Mouse (Mus musculus) erythroblast, embryonic 14.5 days (primary cell): ENCODE data around the gene Tmem171. TPM values are rescaled to one million over a fixed set of nuclear protein-coding genes. Genes with fewer than 3 reads are reported as not detected.

Experiments used
- H3K27me3 ChIP-seq: 2 replicates; pipeline ENCODE4 v1.6.1; 2012; ENCODE audit warnings: inconsistent platforms; ENCODE audit not compliant: control insufficient read depth
- H3K36me3 ChIP-seq: 2 replicates; pipeline ENCODE4 v1.6.1; 2012; ENCODE audit warnings: mild to moderate bottlenecking, inconsistent platforms; ENCODE audit not compliant: control insufficient read depth
- H3K4me1 ChIP-seq: 2 replicates; pipeline ENCODE4 v1.6.1; 2012; ENCODE audit warnings: inconsistent platforms; ENCODE audit not compliant: control insufficient read depth
- H3K4me3 ChIP-seq: replicated peaks from 2 replicates; pipeline ENCODE3; 2012; ENCODE audit warnings: moderate library complexity, mild to moderate bottlenecking, inconsistent platforms
- H3K9me3 ChIP-seq: 2 replicates; pipeline ENCODE4 v1.6.1; 2012; ENCODE audit warnings: low read length, inconsistent platforms, mixed read lengths; ENCODE audit not compliant: control insufficient read depth
- GATA1 ChIP-seq: IDR thresholded peaks from 2 replicates; pipeline ENCODE4 v1.6.1; 2012; ENCODE audit warnings: low read length, inconsistent platforms, mixed read lengths
- TAL1 ChIP-seq: IDR thresholded peaks from 3 replicates; pipeline ENCODE4 v1.6.1; 2012; ENCODE audit warnings: low read length, inconsistent platforms, mixed read lengths
- polyA plus RNA-seq: library from polyadenylated mRNA; stranded (reverse); fragments of >175 nt; gene quantifications from 2 replicates; pipeline ENCODE4 v1.2.3, GENCODE M21; 2012

Tmem171 gene
- polyA plus RNA-seq, 1 experiment = not detected

GRCm38 (mm10) chr13:98716176-98716575 is 21.5 kb upstream of the Tmem171 start:
- Histone ChIP-seq H3K4me3 (no peak overlapping the region), H3K4me1 (no peaks in the 10 kb centered on the region), H3K27me3 (no peaks in the 10 kb centered on the region), H3K9me3 (no peaks in the 10 kb centered on the region), H3K36me3 (peaks cover 2% of the 10 kb centered on the region)
- TF ChIP-seq GATA1 (no peak), TAL1 (no peak)

- H3K4me1 ChIP-seq = no peaks in the 10 kb centered on the region
- no peaks in the 10 kb centered on the region for H3K27me3 ChIP-seq
- no peak for TF ChIP-seq TAL1
- no peak for TF ChIP-seq GATA1
- H3K9me3 ChIP-seq = no peaks in the 10 kb centered on the region
- H3K4me3 ChIP-seq = no peak overlapping the region
- H3K36me3 ChIP-seq = no peaks in the 10 kb centered on the region
Measured at GRCm38 (mm10) chr13:98715443-98715990, 20.9 kb upstream of the Tmem171 start.

GRCm38 (mm10) chr13:98710655-98711054 is 16.0 kb upstream of the Tmem171 start:
- Histone ChIP-seq H3K27me3 (no peaks in the 10 kb centered on the region), H3K36me3 (no peaks in the 10 kb centered on the region), H3K4me1 (no peaks in the 10 kb centered on the region), H3K9me3 (peaks cover 3% of the 10 kb centered on the region; the same call in 1 of the 2 replicates), H3K4me3 (no peak overlapping the region)
- TF ChIP-seq TAL1 (no peak), GATA1 (no peak)

DNA sequence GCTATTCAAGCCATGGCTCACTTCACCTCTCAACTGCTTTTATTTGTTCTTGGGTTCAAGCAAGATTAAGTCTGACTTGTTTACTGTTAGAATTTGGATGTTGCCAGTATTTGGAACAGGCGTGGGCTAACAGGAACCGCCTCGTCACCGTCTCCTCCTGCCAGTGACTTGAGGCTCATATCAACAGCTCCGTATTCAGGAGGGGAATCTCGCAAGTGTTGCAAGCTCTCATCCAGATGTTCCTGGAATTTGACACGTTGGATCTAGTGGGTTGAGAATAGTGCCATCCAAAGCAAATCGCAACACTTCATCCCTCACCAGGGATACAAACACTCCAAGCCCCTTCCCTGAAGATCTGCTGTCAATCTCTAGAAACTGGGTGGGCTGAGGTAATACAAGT is 15.6 kb upstream of the Tmem171 start:
- no peak for TF ChIP-seq GATA1
- TF ChIP-seq TAL1 = no peak
- Histone ChIP-seq H3K4me3 (no peak overlapping the region), H3K4me1 (no peaks in the 10 kb centered on the region)

DNA sequence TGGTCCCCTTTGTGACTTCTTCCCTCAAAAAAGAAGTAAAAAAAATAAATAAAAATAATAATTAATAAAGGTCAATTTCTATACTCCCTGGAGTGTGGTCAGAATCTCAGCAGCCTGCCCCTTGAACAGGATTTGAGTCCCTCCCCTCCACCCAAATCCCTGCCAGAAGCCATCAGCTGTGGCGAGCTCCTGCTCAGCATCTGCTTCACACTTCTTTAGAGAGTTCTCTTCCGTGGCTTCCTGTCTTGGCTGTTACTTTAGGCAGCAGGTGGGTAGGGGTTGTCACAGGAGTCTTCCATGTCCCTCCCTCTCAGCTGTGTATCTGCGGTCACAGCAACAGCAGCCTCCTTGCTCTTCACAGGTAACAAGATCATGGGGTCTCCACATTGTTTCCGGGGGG is 10.9 kb upstream of the Tmem171 start:
- Histone ChIP-seq H3K27me3 (no peaks in the 10 kb centered on the region), H3K4me1 (no peaks in the 10 kb centered on the region), H3K4me3 (no peak overlapping the region), H3K9me3 (peaks cover 3% of the 10 kb centered on the region; the same call in 1 of the 2 replicates), H3K36me3 (no peaks in the 10 kb centered on the region)
- TF ChIP-seq GATA1 (no peak), TAL1 (no peak)

More for the DNA sequence above, 15.6 kb upstream of the Tmem171 start:
- Histone ChIP-seq H3K9me3 (peaks cover 3% of the 10 kb centered on the region; the same call in 1 of the 2 replicates), H3K27me3 (no peaks in the 10 kb centered on the region), H3K36me3 (no peaks in the 10 kb centered on the region)

DNA sequence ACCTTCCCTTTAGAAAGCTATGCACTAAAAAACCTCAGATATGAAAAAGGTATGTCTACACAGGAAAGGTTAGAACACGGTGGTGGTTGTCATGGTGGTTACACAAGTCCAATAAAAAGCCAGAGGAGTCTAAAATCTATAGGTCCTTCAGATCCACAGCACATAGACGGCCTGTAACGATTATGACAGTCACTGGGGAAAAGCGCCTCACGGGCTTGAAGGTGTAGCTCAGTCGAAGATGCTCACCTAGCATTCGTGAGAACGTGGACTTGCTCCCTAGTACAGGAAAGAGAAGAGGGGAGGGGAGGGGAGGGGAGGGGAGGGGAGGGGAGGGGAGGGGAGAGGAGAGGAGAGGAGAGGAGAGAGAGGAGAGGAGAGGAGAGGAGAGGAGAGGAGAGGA is 9.2 kb upstream of the Tmem171 start:
- Histone ChIP-seq H3K4me3 (no peak overlapping the region), H3K9me3 (peaks cover 3% of the 10 kb centered on the region; the same call in 1 of the 2 replicates), H3K36me3 (no peaks in the 10 kb centered on the region), H3K4me1 (no peaks in the 10 kb centered on the region), H3K27me3 (no peaks in the 10 kb centered on the region)
- TF ChIP-seq TAL1 (no peak), GATA1 (no peak)

- Histone ChIP-seq H3K4me3 (no peak overlapping the region), H3K27me3 (no peaks in the 10 kb centered on the region), H3K9me3 (no peaks in the 10 kb centered on the region)
Measured at GRCm38 (mm10) chr13:98702361-98702760, 7.7 kb upstream of the Tmem171 start.

DNA sequence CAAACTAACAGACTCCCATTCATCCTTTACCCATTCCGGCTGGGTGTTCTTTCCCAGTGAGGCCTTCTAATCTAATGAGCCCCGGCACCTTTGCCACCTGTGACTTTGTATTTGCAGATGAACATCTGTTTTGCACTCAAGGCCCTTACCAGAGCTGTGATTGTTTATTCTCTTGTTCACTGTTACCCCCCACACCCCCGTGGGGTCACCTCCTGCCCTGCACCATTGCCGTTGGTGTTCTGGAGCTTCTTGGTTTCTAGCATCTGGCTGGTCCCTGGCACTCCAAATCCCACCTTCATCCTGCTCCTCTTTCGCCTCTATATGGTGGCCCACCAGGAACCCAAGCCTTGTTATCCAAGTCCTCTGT is 6.7 kb upstream of the Tmem171 start:
- no peaks in the 10 kb centered on the region for H3K27me3 ChIP-seq

More at GRCm38 (mm10) chr13:98702361-98702760, 7.7 kb upstream of the Tmem171 start:
- no peaks in the 10 kb centered on the region for H3K4me1 ChIP-seq
- TF ChIP-seq GATA1 = no peak
- no peak for TF ChIP-seq TAL1
- no peaks in the 10 kb centered on the region for H3K36me3 ChIP-seq

DNA sequence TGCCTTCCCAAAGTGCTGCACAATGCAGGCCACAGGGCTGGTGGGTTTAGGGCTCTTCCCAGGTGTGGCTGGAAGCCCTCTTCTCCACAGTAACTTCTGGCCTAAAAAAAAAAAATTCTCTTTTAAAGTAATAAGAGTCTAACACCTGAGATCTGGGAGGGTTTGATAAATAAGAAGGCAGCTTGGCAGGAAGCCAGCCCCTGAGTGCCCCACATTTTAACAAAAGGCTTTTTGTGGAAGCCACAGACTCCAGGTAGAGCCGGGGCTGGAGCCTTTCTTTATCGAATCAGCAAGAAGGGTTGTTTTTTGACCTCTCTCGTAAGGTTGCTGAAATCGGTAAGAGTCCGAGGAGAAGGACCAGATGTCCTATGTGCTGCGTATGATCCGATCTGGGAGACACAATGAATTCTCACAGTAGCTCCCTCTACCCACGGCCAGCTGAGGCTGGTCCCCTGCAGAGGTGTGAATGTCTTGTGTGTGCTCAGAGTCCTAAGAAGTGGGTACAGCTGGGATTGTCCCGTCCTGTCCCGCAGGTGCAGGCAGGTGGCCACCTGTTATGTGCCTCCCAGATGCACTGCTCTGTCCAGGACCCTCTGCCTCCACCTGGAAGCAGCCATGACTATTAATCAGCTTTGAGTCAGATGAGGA is 6.2 kb upstream of the Tmem171 start:
- Histone ChIP-seq H3K9me3 (no peaks in the 10 kb centered on the region), H3K27me3 (peaks cover 4% of the 10 kb centered on the region), H3K36me3 (no peaks in the 10 kb centered on the region), H3K4me1 (no peaks in the 10 kb centered on the region), H3K4me3 (no peak overlapping the region)
- TF ChIP-seq GATA1 (no peak), TAL1 (no peak)

More for the DNA sequence above, 6.7 kb upstream of the Tmem171 start:
- TF ChIP-seq TAL1 = no peak
- TF ChIP-seq GATA1 = no peak
- no peaks in the 10 kb centered on the region for H3K36me3 ChIP-seq
- no peaks in the 10 kb centered on the region for H3K4me1 ChIP-seq
- no peak overlapping the region for H3K4me3 ChIP-seq
- H3K9me3 ChIP-seq = no peaks in the 10 kb centered on the region
